ENCODE assay signal across 20 mouse cellular contexts in the genomic region with DNA sequence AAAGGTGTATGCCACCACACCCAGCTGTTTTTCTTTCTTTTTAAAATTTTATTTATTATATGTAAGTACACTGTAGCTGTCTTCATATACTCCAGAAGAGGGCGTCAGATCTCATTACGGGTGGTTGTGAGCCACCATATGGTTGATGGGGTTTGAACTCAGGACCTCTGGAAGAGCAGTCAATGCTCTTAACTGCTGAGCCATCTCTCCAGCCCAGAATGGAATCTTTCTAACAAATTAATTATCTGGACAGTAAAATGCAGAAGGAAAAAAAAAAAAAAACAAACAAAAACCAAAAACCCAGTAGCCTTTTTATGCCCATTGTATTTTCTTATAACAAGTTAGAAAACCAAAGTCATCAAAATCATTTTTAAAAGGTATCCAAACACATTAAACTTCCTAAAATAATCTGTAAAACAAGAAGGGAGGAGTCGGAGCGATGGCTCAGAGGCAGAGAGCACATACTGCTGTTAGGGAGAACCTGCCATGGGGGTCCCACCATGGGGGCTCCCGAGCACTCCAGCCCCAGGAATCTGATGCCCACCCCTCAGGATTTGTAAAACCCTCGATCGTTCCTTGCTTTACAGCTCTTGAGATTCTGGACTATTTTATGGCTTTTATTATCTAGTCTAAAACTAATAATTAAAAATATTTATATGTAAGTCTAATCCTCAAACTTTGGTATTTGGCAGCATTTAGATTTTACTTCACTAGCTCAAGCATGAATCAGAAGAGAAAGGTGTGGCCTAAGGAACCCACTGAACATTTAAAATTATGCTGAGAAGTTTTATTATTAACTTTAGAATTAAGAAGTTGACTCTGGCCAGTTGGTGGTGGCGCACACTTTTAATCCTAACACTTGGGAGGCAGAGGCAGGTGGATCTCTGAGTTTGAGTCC.
"Had no signal": no experiment of that assay in that cellular context is flagged by ENCODE, and none has a peak within 500 bp of the region (broad histone marks: within the 10 kb centered on the region; RNA-seq: fewer than 3 reads in every experiment).

No protein-coding gene starts in this region.

- H3K9me3 ChIP-seq: limb, embryonic 10.5 days; limb, embryonic 13.5 days; midbrain, embryonic 12.5 days; neural tube, embryonic 13.5 days had no signal

- ATAC-seq: hindbrain, postnatal 0 days; inflammation-experienced regulatory T-cells, adult 6 months; intestine, postnatal 0 days; lung, postnatal 0 days; midbrain, embryonic 16.5 days had no signal

- DNase-seq: kidney, adult 2 months; kidney, postnatal 10 days; kidney, postnatal 36 days; lung, embryonic 14.5 days; lung, postnatal 36 days; retina, postnatal 1 day; right cerebral cortex, postnatal 25 days; spleen, adult 18-20 months; thymus, adult 18-20 months; thymus, postnatal 25 days had no signal

- H3K4me1 ChIP-seq: limb, embryonic 10.5 days; limb, embryonic 13.5 days; midbrain, embryonic 12.5 days; neural tube, embryonic 13.5 days had no signal

- H3K27me3 ChIP-seq: limb, embryonic 13.5 days; midbrain, embryonic 12.5 days; neural tube, embryonic 13.5 days had no signal

- H3K4me3 ChIP-seq: limb, embryonic 10.5 days; limb, embryonic 13.5 days; midbrain, embryonic 12.5 days; myocyte; neural tube, embryonic 13.5 days had no signal

- H3K4me2 ChIP-seq: limb, embryonic 13.5 days; lung, embryonic 14.5 days; midbrain, embryonic 12.5 days; neural tube, embryonic 13.5 days had no signal

- H3K9ac ChIP-seq: limb, embryonic 13.5 days; lung, embryonic 14.5 days; midbrain, embryonic 12.5 days; neural tube, embryonic 13.5 days had no signal

- H3K27ac ChIP-seq: hindbrain, postnatal 0 days; limb, embryonic 10.5 days; limb, embryonic 13.5 days; midbrain, embryonic 12.5 days; neural tube, embryonic 13.5 days had no signal
